ENCODE assay signal across 11 mouse cellular contexts in genomic region chr13:42608963-42609362, GRCm38 (mm10).
DNase-seq lines count a peak whose midpoint lies in the region; ATAC-seq and TF ChIP-seq lines count a peak whose summit lies in the region.
"Had no signal": no experiment of that assay in that cellular context is flagged by ENCODE, and none has a peak within 500 bp of the region (broad histone marks: within the 10 kb centered on the region; RNA-seq: fewer than 3 reads in every experiment).

No protein-coding gene starts in this region.

- no peak overlapping the region for H3K9ac ChIP-seq in heart, adult 2 months (ENCODE audit: low read depth, low read length)
- no peak overlapping the region for H3K9ac ChIP-seq in lung, embryonic 14.5 days
- H3K9ac ChIP-seq: midbrain, embryonic 12.5 days had no signal

- no peak overlapping the region for H3K27ac ChIP-seq in heart, adult 2 months
- no peak overlapping the region for H3K27ac ChIP-seq in heart, embryonic 10.5 days
- no peak overlapping the region for H3K27ac ChIP-seq in lung, embryonic 14.5 days (ENCODE audit: low read depth)
- H3K27ac ChIP-seq: midbrain, embryonic 12.5 days had no signal

- H3K4me1 ChIP-seq in heart, adult 2 months (ENCODE audit: control insufficient read depth, insufficient read depth, low read length), result no peaks in the 10 kb centered on the region
- no peaks in the 10 kb centered on the region for H3K4me1 ChIP-seq in heart, embryonic 10.5 days
- H3K4me1 ChIP-seq in lung, embryonic 14.5 days (ENCODE audit: insufficient read depth), result no peaks in the 10 kb centered on the region

- TF ChIP-seq CTCF in heart, adult 2 months (IDR thresholded peaks at IDR 0.05), result peak; percentile 30; the same call in 1 of the 2 replicates
- peak; percentile 36 for TF ChIP-seq CTCF in lung, embryonic 14.5 days (IDR thresholded peaks at IDR 0.05; ENCODE audit: low read depth)

- H3K4me2 ChIP-seq in lung, embryonic 14.5 days, result no peak overlapping the region
- H3K4me2 ChIP-seq: midbrain, embryonic 12.5 days had no signal

- H3K36me3 ChIP-seq in heart, adult 2 months (ENCODE audit: control insufficient read depth, insufficient read depth, low read length), result no peaks in the 10 kb centered on the region
- no peaks in the 10 kb centered on the region for H3K36me3 ChIP-seq in heart, embryonic 10.5 days
- no peaks in the 10 kb centered on the region for H3K36me3 ChIP-seq in lung, embryonic 14.5 days (ENCODE audit: insufficient read depth)
- H3K36me3 ChIP-seq: midbrain, embryonic 12.5 days had no signal

- intact Hi-C loops in heart, adult 2 months (cut with DNase I), result no loop called here
- intact Hi-C loops in left cerebral cortex, postnatal 36 days (cut with DNase I), result no loop called here

- H3K79me2 ChIP-seq in heart, adult 2 months (replicated peaks; ENCODE audit: control insufficient read depth, insufficient read depth, low read length), result no peaks in the 10 kb centered on the region

- TF ChIP-seq EP300 in heart, adult 2 months (IDR thresholded peaks at IDR 0.05; ENCODE audit: insufficient read depth, low read depth, low read length), result no peak

- H3K9me3 ChIP-seq in heart, embryonic 10.5 days, result no peaks in the 10 kb centered on the region
- no peaks in the 10 kb centered on the region for H3K9me3 ChIP-seq in lung, embryonic 14.5 days (ENCODE audit: low read depth, low read length)
- H3K9me3 ChIP-seq: midbrain, embryonic 12.5 days had no signal

- 56% methylated on average over 4 of the region's 4 CpGs for WGBS in heart, adult 2 months
- 25% methylated on average over 4 of the region's 4 CpGs for WGBS in heart, embryonic 10.5 days
- 33% methylated on average over 4 of the region's 4 CpGs for WGBS in lung, embryonic 14.5 days

- no peak for ATAC-seq in lung, embryonic 14.5 days (ENCODE audit: insufficient read depth)

- no peak for TF ChIP-seq POLR2A in heart, adult 2 months (IDR thresholded peaks at IDR 0.05; ENCODE audit: insufficient read depth, low read depth, low read length)

- H3K27me3 ChIP-seq in heart, adult 2 months (ENCODE audit: control insufficient read depth, insufficient read depth, low read length), result no peaks in the 10 kb centered on the region
- H3K27me3 ChIP-seq in heart, embryonic 10.5 days (ENCODE audit: insufficient read depth, poor library complexity, severe bottlenecking), result no peaks in the 10 kb centered on the region
- no peaks in the 10 kb centered on the region for H3K27me3 ChIP-seq in lung, embryonic 14.5 days (ENCODE audit: insufficient read depth, low read length)
- H3K27me3 ChIP-seq: midbrain, embryonic 12.5 days had no signal

- DNase-seq in heart, adult 2 months, result no peak
- DNase-seq in heart, embryonic 10.5 days (ENCODE audit: low spot score), result no peak
- DNase-seq in lung, embryonic 14.5 days, result peak; percentile 20
- no peak for DNase-seq in lung, postnatal 14 days
- peak; percentile 55 for DNase-seq in WW6 (ENCODE audit: low read depth, low spot score)
- peak; percentile 59 for DNase-seq in mesoderm, embryonic 11.5 days (ENCODE audit: low read depth, low spot score)
- no peak for DNase-seq in left cerebral cortex, postnatal 36 days (ENCODE audit: low spot score in 2 of 2)
- DNase-seq in right cerebral cortex, postnatal 25 days, result no peak
- DNase-seq: heart, postnatal 14 days; thymus, postnatal 14 days had no signal

- no peak overlapping the region for H3K4me3 ChIP-seq in heart, adult 2 months
- H3K4me3 ChIP-seq in heart, embryonic 10.5 days, result no peak overlapping the region
- no peak overlapping the region for H3K4me3 ChIP-seq in lung, embryonic 14.5 days (ENCODE audit: low read depth, low read length)
- H3K4me3 ChIP-seq: midbrain, embryonic 12.5 days had no signal

Comparison
In these comparisons a context has a peak if more than half of its experiments do, and no peak if none do; other contexts are left out.
1. DNase-seq: peak in lung, embryonic 14.5 days (single experiment), WW6 (single experiment) and mesoderm, embryonic 11.5 days (single experiment); none in heart, adult 2 months (0 of 2), heart, embryonic 10.5 days (single experiment), lung, postnatal 14 days (single experiment), left cerebral cortex, postnatal 36 days (0 of 2) and right cerebral cortex, postnatal 25 days (single experiment).